Mouse (Mus musculus): ENCODE measurements around the gene Cog6. TPM values are rescaled to one million over a fixed set of nuclear protein-coding genes. Genes with fewer than 3 reads are reported as not detected.

Cog6 gene
- polyA plus RNA-seq, 1 experiment from 2014 or later = 23.6 TPM

DNA sequence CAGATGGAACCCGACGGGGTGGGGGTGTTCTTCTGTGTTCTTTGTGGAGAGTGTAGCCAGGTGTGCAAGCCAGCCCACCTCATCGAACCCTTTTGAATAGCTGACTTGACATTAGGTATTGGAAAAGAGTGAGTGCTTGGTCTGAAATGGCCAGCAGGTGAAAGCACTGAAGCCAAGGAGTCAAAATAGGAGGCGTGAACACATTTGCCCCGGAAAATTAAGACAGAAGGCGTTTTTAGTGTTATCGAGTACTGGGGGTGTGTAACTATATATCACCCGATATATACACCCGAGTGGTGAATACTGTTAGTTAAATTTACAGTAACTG, 25.2 kb upstream of the Cog6 start:
- H3K27ac ChIP-seq (ENCODE audit: low read depth, low read length) = 0 out of 2 replicates have a peak overlapping the region, but pooled peaks have one; percentile 42
- peak overlapping the region; percentile 58 for H3K4me3 ChIP-seq (ENCODE audit: low read depth, low read length)
- 21% methylated on average over 9 of the region's 9 CpGs for WGBS
- peaks cover 31% of the 10 kb centered on the region for H3K27me3 ChIP-seq (replicated peaks; ENCODE audit: control insufficient read depth, insufficient read depth, low read length)
- peak overlapping the region; percentile 83 for H3K4me2 ChIP-seq (replicated peaks; ENCODE audit: low read depth)
- H3K9ac ChIP-seq (ENCODE audit: low read depth, low read length) = 0 out of 2 replicates have a peak overlapping the region, but pooled peaks have one; percentile 49
- ATAC-seq = no peak
- no peaks in the 10 kb centered on the region for H3K9me3 ChIP-seq (ENCODE audit: control insufficient read depth)
- no peaks in the 10 kb centered on the region for H3K36me3 ChIP-seq (ENCODE audit: control insufficient read depth, insufficient read depth)
- no peak for TF ChIP-seq CTCF (IDR thresholded peaks at IDR 0.05; ENCODE audit: low read depth)
- H3K4me1 ChIP-seq (replicated peaks; ENCODE audit: control insufficient read depth, insufficient read depth, low read length) = no peaks in the 10 kb centered on the region

- peak; percentile 60 for TF ChIP-seq CTCF (IDR thresholded peaks at IDR 0.05; ENCODE audit: low read depth)
- WGBS = under 1% methylated on average over 56 of the region's 58 CpGs
These were observed 24.6 kb upstream of the Cog6 start, which contains the start of gene Lhfp for GRCm38 (mm10) chr3:53041411-53042239. TSS of gene Lhfp (plus strand) at chr3:53041528.

DNA sequence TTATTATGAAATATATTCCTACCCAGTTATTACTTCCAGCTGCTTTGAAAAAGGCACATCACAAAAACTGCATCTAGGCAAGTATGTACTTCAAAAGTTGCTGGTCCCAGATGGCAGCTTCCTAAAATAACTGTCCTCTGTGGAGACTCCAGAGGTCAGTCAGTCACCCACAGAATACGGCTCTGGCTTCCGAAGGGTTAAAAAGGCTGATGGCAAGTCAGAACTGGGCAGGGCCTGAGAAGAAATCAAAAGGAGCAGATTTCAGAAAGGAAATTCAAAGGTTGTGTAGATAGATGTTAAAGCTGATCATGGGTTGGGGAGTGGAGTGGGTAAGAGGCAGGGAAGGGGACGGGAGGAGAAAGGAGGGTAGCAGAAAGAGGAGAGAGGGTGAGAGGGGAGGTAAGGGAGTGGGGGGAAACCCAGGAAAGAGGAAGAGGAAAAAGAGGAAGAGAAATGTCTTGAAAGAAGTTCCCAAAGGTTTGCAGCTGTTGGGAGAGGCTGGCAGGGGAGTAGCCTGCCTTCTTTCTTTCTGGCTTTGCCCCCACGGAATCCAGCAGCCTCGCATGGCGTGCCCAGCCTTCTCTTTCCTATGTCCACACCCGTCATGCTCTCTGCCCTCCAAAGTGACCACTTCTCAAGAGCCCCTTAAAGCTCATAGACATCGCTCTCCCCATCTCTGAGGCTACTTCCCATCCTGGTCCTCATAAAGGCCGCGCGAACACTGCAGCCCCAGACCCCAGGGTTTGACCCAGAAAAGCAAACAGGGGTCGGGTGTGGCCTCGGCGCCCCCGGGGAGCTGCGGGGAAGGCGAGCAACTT, 23.8 kb upstream of the Cog6 start:
- Histone ChIP-seq H3K9me3 (ENCODE audit: control insufficient read depth) (no peaks in the 10 kb centered on the region), H3K27ac (ENCODE audit: low read depth, low read length) (no peak overlapping the region), H3K4me2 (replicated peaks; ENCODE audit: low read depth) (peak overlapping the region; percentile 83), H3K36me3 (ENCODE audit: control insufficient read depth, insufficient read depth) (no peaks in the 10 kb centered on the region), H3K4me3 (ENCODE audit: low read depth, low read length) (peak overlapping the region; percentile 58), H3K9ac (ENCODE audit: low read depth, low read length) (peak overlapping the region; percentile 49), H3K27me3 (replicated peaks; ENCODE audit: control insufficient read depth, insufficient read depth, low read length) (peaks cover 31% of the 10 kb centered on the region), H3K4me1 (replicated peaks; ENCODE audit: control insufficient read depth, insufficient read depth, low read length) (no peaks in the 10 kb centered on the region)
- ATAC-seq = no peak
- WGBS = 8% methylated on average over 17 of the region's 17 CpGs
- TF ChIP-seq CTCF (IDR thresholded peaks at IDR 0.05; ENCODE audit: low read depth) = no peak

More at GRCm38 (mm10) chr3:53041411-53042239, 24.6 kb upstream of the Cog6 start, which contains the start of gene Lhfp:
- Histone ChIP-seq H3K4me3 (ENCODE audit: low read depth, low read length) (peak within 1 kb of the TSS; percentile 58), H3K36me3 (ENCODE audit: control insufficient read depth, insufficient read depth) (no peaks in the 10 kb centered on the region), H3K4me2 (replicated peaks; ENCODE audit: low read depth) (peak within 1 kb of the TSS; percentile 83), H3K27me3 (replicated peaks; ENCODE audit: control insufficient read depth, insufficient read depth, low read length) (peaks cover 31% of the 10 kb centered on the region), H3K27ac (ENCODE audit: low read depth, low read length) (peak within 1 kb of the TSS; percentile 42), H3K4me1 (replicated peaks; ENCODE audit: control insufficient read depth, insufficient read depth, low read length) (no peaks in the 10 kb centered on the region), H3K9ac (ENCODE audit: low read depth, low read length) (peak within 1 kb of the TSS; percentile 49), H3K9me3 (ENCODE audit: control insufficient read depth) (no peaks in the 10 kb centered on the region)
- peak; percentile 53; the same call in 1 of the 2 replicates for ATAC-seq

- Histone ChIP-seq H3K27ac (ENCODE audit: low read depth, low read length) (no peak overlapping the region), H3K4me1 (replicated peaks; ENCODE audit: control insufficient read depth, insufficient read depth, low read length) (no peaks in the 10 kb centered on the region), H3K9ac (ENCODE audit: low read depth, low read length) (no peak overlapping the region), H3K4me3 (ENCODE audit: low read depth, low read length) (no peak overlapping the region), H3K4me2 (replicated peaks; ENCODE audit: low read depth) (no peak overlapping the region), H3K27me3 (replicated peaks; ENCODE audit: control insufficient read depth, insufficient read depth, low read length) (peaks cover 31% of the 10 kb centered on the region), H3K9me3 (ENCODE audit: control insufficient read depth) (no peaks in the 10 kb centered on the region), H3K36me3 (ENCODE audit: control insufficient read depth, insufficient read depth) (no peaks in the 10 kb centered on the region)
- no peak for TF ChIP-seq CTCF (IDR thresholded peaks at IDR 0.05; ENCODE audit: low read depth)
- no peak for ATAC-seq
- 78% methylated on average over 8 of the region's 8 CpGs for WGBS
These were observed 22.7 kb upstream of the Cog6 start for GRCm38 (mm10) chr3:53039746-53040145.

DNA sequence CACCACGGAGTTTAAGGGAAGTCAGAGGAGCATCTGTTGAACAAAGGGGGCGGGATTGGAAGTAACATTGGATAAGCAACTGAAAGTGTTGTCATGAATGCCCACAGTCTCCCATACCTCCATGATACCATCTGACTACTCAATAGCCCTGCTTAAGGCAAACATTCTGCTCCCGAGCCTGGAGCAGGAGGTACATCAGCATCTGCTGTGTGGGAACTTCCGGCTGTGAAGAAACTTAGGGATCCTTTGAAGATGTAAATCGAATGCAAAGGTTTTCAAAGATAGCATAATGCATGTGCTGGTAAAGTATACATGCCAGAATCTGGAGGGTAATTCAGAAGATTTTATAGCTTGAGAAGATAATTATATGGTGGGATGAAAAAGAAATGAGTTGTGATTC, 21.9 kb upstream of the Cog6 start:
- Histone ChIP-seq H3K4me2 (replicated peaks; ENCODE audit: low read depth) (no peak overlapping the region), H3K9me3 (ENCODE audit: control insufficient read depth) (no peaks in the 10 kb centered on the region), H3K36me3 (ENCODE audit: control insufficient read depth, insufficient read depth) (no peaks in the 10 kb centered on the region), H3K27me3 (replicated peaks; ENCODE audit: control insufficient read depth, insufficient read depth, low read length) (peaks cover 31% of the 10 kb centered on the region), H3K27ac (ENCODE audit: low read depth, low read length) (no peak overlapping the region), H3K4me1 (replicated peaks; ENCODE audit: control insufficient read depth, insufficient read depth, low read length) (no peaks in the 10 kb centered on the region), H3K9ac (ENCODE audit: low read depth, low read length) (no peak overlapping the region; the same call in 1 of the 2 replicates), H3K4me3 (ENCODE audit: low read depth, low read length) (no peak overlapping the region)
- WGBS = 67% methylated on average over 5 of the region's 5 CpGs
- no peak for TF ChIP-seq CTCF (IDR thresholded peaks at IDR 0.05; ENCODE audit: low read depth)
- ATAC-seq = no peak

DNA sequence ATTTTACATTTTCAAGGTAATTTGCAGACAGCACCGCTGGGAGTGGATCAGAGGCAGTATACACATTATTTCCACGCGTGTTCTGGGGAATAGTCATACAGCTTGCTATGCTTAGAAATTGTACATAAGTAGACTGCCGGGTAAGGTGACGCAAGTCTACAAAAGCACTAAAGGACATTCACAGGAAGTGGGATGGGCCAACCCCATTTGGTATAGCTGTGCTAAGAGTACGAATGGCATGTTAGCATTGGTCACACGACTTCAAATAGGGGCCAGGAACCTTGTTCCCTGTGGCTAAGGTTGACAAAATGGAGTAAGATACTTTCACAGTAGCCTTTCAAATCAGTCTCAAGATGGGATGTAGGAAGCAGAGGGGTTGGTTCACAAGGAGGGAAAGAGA, 19.9 kb upstream of the Cog6 start:
- WGBS = 78% methylated on average over 7 of the region's 7 CpGs

More for the DNA sequence above, 19.9 kb upstream of the Cog6 start:
- Histone ChIP-seq H3K4me2 (replicated peaks; ENCODE audit: low read depth) (no peak overlapping the region), H3K9ac (ENCODE audit: low read depth, low read length) (no peak overlapping the region), H3K4me1 (replicated peaks; ENCODE audit: control insufficient read depth, insufficient read depth, low read length) (no peaks in the 10 kb centered on the region), H3K36me3 (ENCODE audit: control insufficient read depth, insufficient read depth) (no peaks in the 10 kb centered on the region), H3K27ac (ENCODE audit: low read depth, low read length) (no peak overlapping the region), H3K4me3 (ENCODE audit: low read depth, low read length) (no peak overlapping the region), H3K27me3 (replicated peaks; ENCODE audit: control insufficient read depth, insufficient read depth, low read length) (peaks cover 15% of the 10 kb centered on the region), H3K9me3 (ENCODE audit: control insufficient read depth) (no peaks in the 10 kb centered on the region)
- no peak for ATAC-seq
- no peak for TF ChIP-seq CTCF (IDR thresholded peaks at IDR 0.05; ENCODE audit: low read depth)

All from intestine, postnatal 0 days (tissue).